Mouse (Mus musculus) neural tube, embryonic 14.5 days (tissue): ENCODE measurements around the gene Fgfbp1. TPM values are rescaled to one million over a fixed set of nuclear protein-coding genes. Genes with fewer than 3 reads are reported as not detected.

Experiments used
- ATAC-seq: fragments of 200-750 bp; cut with Nextera tagmentation; 2 replicates; pipeline ENCODE4 v1.8.0; 2017; ENCODE audit warnings: low read depth, mild to moderate bottlenecking, moderate TSS enrichment, moderate library complexity
- H3K27ac ChIP-seq: fragments of 300-500 bp; sonication (generic); 2 replicates; pipeline ENCODE4 v1.5.1; 2014; ENCODE audit warnings: low read depth, mild to moderate bottlenecking, control low read depth, low read length, moderate library complexity, mixed read lengths
- H3K27me3 ChIP-seq: fragments of 300-500 bp; sonication (generic); 2 replicates; pipeline ENCODE4 v1.6.1; 2014; ENCODE audit warnings: low read length; ENCODE audit not compliant: control insufficient read depth, insufficient read depth
- H3K36me3 ChIP-seq: fragments of 300-500 bp; sonication (generic); 2 replicates; pipeline ENCODE4 v1.6.1; 2014; ENCODE audit warnings: low read length, mixed read lengths; ENCODE audit not compliant: control insufficient read depth, insufficient read depth
- H3K4me1 ChIP-seq: fragments of 300-500 bp; sonication (generic); 2 replicates; pipeline ENCODE4 v1.6.1; 2014; ENCODE audit warnings: low read length; ENCODE audit not compliant: control insufficient read depth, insufficient read depth
- H3K4me2 ChIP-seq: fragments of 300-500 bp; sonication (generic); 2 replicates; pipeline ENCODE4 v1.6.1; 2014; ENCODE audit warnings: mild to moderate bottlenecking, low read depth, low read length, control low read depth
- H3K4me3 ChIP-seq: fragments of 300-500 bp; sonication (generic); 2 replicates; pipeline ENCODE4 v1.5.1; 2014; ENCODE audit warnings: low read depth, low read length, control low read depth, mixed read lengths
- H3K9ac ChIP-seq: fragments of 300-500 bp; sonication (generic); replicated peaks from 2 replicates; pipeline ENCODE4 v1.6.1; 2014; ENCODE audit warnings: low read depth, mild to moderate bottlenecking, control low read depth, low read length, mixed read lengths
- H3K9me3 ChIP-seq: fragments of 300-500 bp; sonication (generic); 2 replicates; pipeline ENCODE4 v1.6.1; 2016; ENCODE audit warnings: low read length; ENCODE audit not compliant: control insufficient read depth
- WGBS: fragments of 180-500 bp; shearing (Covaris S2); extraction: QIAGEN DNeasy Blood & Tissue Kit; methylation state at CpG from one replicate; pipeline ENCODE4 v1.1.7; 2014; 5-methylcytosine and 5-hydroxymethylcytosine counted together
- polyA plus RNA-seq: library from polyadenylated mRNA; unstranded; fragments of >200 nt; fragmentation: Nextera tagmentation; extraction: Ambion mirVana; gene quantifications from 2 replicates; pipeline ENCODE4 v1.2.1, GENCODE M21; 2014

Gene Fgfbp1
- polyA plus RNA-seq, 1 experiment from 2014 or later = 0.54 TPM

DNA sequence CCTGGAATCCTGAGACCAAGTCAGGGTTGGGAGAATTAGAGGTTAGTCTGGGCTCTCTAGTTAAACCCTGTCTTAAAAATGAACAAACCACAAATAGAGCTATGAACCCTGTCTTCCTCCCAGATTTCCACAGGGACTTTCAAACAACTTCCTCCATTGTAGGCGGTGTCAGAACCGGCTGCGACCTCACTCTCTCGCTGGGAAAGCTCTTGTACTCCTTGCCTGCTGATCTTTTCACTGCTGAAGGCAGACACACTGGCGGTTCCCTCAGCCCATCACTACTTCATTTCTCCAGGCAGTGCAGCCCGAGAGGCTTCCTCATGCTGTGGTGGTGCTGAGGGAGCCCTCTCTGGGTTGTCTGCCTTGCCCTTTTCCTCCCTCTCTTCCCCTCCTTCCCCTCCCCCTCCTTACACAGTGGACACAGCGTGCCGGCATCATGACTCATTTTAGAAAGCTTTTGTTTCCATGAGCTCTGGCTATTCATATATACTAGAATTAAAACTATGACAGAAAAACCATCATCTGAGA, 32.8 kb downstream of the Fgfbp1 start:
- Histone ChIP-seq H3K4me1 (no peaks in the 10 kb centered on the region), H3K9me3 (no peaks in the 10 kb centered on the region), H3K27me3 (no peaks in the 10 kb centered on the region), H3K36me3 (no peaks in the 10 kb centered on the region), H3K27ac (no peak overlapping the region), H3K4me2 (peak overlapping the region; percentile 64), H3K4me3 (no peak overlapping the region), H3K9ac (no peak overlapping the region)
- ATAC-seq = peak; percentile 52; the same call in 1 of the 2 replicates
- 6% methylated on average over 8 of the region's 8 CpGs for WGBS

DNA sequence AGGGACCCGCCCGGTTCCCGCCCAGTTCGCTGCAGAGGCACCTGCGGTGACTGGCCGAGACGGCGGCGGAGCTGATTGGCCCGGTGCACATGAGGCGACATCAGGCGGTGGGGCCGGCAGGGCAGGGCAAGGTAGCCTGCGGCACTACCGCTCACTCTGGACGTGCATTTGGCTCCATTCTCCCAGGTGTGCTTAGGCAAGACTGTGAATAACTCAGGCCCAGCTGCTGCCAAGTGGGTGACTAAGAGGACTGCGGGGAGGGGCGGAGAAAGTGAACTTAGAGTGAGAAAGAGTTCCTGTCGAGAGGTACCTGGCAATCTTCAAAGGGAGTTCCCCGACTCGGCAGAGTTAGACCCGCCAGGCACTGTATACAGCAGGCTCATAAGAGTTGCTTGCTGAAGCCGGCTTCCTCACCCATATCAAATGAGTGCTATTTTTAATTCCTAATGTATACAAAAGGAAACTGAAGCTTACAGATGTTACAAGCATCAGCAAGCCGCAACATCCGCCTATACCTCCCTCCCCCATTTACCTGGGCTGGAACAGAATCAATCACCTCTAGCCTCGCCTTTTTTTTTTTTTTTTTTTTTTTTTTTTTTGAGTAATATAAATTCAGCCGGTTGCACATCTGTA, 33.4 kb downstream of the Fgfbp1 start:
- ATAC-seq = peak; percentile 87
- Histone ChIP-seq H3K4me3 (peak overlapping the region; percentile 26), H3K36me3 (no peaks in the 10 kb centered on the region), H3K4me1 (no peaks in the 10 kb centered on the region), H3K9ac (no peak overlapping the region), H3K27ac (no peak overlapping the region), H3K9me3 (no peaks in the 10 kb centered on the region), H3K4me2 (peak overlapping the region; percentile 64), H3K27me3 (no peaks in the 10 kb centered on the region)
- 5% methylated on average over 27 of the region's 27 CpGs for WGBS

DNA sequence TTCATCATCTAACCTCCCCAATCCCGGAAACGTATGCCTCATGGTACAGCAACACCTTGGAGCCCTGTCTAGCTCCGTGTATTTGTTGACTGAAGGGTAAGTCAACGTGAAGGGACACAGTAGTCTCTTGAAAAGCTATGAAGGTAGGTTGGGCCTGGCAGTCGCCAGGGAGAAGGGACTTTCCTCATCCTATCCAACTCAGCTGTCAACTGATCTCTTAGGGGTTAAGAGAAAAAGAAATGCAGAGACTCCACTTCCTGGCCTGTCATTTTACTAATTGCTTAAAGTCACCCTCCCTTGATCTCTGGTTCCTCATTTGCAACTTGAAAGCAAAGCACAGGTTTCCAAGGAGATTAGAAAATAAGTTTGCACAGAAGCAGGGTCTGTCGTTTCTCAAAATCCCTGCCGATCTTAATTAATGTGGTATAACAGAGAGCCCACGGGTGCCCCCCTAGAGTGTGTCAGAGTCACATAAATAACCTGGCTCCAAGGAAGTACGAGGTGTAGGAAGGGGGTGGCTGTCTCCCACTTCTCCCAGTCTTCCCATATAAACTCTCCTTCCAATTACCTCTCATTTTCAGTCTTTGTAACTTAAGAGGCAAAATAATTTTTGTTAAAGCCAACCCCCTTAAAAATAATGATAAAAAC, 34.1 kb downstream of the Fgfbp1 start:
- no peak overlapping the region for H3K27ac ChIP-seq
- peak overlapping the region; percentile 26; the same call in 1 of the 2 replicates for H3K4me3 ChIP-seq
- H3K36me3 ChIP-seq = no peaks in the 10 kb centered on the region
- no peak for ATAC-seq
- peak overlapping the region; percentile 64 for H3K4me2 ChIP-seq
- no peak overlapping the region for H3K9ac ChIP-seq
- H3K27me3 ChIP-seq = no peaks in the 10 kb centered on the region
- no peaks in the 10 kb centered on the region for H3K9me3 ChIP-seq
- 34% methylated on average over 9 of the region's 9 CpGs for WGBS
- H3K4me1 ChIP-seq = no peaks in the 10 kb centered on the region

DNA sequence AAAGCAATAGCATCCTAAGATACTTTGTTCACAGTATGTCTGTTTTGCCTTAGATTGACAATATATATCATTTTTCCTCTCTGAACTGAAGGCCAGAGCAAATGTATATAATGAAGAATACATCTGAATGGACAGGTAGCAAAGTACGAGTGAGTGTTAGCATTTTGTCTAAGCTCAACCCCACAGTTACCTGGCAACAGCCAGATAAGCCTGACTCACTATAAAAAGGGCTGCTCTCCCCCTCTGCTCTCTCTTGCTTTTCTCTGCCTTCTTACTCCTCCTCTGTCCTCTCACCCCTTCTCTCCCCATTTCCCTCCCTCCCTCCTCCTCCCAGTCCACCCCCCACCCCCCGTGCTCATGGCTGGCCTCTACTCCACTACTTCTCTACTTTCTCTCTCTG, 48.3 kb downstream of the Fgfbp1 start:
- Histone ChIP-seq H3K9me3 (no peaks in the 10 kb centered on the region), H3K4me1 (no peaks in the 10 kb centered on the region), H3K27me3 (no peaks in the 10 kb centered on the region), H3K36me3 (no peaks in the 10 kb centered on the region), H3K4me3 (no peak overlapping the region), H3K4me2 (no peak overlapping the region), H3K9ac (no peak overlapping the region), H3K27ac (no peak overlapping the region)
- 70% methylated on average over 2 of the region's 2 CpGs for WGBS
- ATAC-seq = no peak

Other genes starting within 250 kb of the Fgfbp1 start
- gene Bst1, start 162.9 kb downstream of the Fgfbp1 start, polyA plus RNA-seq = not detected in 2 replicates
- gene Fbxl5, start 160.1 kb downstream of the Fgfbp1 start, polyA plus RNA-seq = 93.8 and 96.6 TPM in 2 replicates
- gene Cd38, start 113.2 kb downstream of the Fgfbp1 start, polyA plus RNA-seq = 1.5 and 3.9 TPM in 2 replicates
- not detected in 2 replicates for gene Gm7879, start 68.6 kb downstream of the Fgfbp1 start, polyA plus RNA-seq
- 30.2 and 38.9 TPM in 2 replicates for gene Prom1, start 120.3 kb upstream of the Fgfbp1 start, polyA plus RNA-seq
- 40.1 and 42.4 TPM in 2 replicates for gene Tapt1, start 244.8 kb upstream of the Fgfbp1 start, polyA plus RNA-seq